Mouse (Mus musculus) thymus, adult 18-20 months (tissue): ENCODE results near the gene 2610008E11Rik.
A peak's percentile ranks its signal among the peaks of the same experiment; 100 is the strongest.
"Not testable (repeated sequence)": the region's sequence is repeated elsewhere in the genome, so short reads cannot be mapped to it uniquely, and the experiment has no call there.

Experiments
- DNase-seq, 2 experiments: peaks; one replicate each; pipeline ENCODE4 v3.0.0; 2022; ENCODE audit warnings: mixed read lengths in 2 of 2

Gene 2610008E11Rik

DNA sequence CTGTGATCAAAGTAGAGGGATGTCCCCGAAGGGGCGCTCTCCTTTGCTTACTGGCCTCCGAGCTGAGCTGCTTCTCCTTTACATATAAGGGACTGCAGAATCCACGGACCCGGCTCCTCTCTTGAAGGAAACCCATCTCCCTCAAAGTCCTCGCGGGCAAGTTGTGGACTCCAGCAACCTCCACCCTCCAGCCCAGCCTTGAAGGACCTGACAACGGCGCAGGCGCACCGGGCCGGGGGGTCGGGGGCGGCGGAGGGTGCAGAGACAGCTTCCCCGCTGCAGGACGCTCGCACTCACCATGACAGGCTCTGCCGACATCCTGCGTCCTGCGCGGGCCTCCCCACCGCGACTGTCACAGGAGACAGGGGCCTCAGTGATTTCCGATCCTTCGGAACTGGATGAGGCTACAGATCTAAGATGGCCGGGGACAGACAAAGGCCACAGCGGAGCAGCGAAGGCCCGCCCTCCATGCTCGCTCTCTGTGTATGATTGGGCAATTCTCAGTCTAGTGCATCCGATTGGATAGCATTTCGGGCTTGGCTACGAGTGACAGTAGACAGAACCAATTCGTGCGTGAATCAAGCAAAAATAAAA lies at the start of gene 2610008E11Rik:
Gene 2610008E11Rik (minus strand): TSS at position 440 of the 594 bp plus-strand sequence.
- DNase-seq = peak; percentile 82 to 90

DNA sequence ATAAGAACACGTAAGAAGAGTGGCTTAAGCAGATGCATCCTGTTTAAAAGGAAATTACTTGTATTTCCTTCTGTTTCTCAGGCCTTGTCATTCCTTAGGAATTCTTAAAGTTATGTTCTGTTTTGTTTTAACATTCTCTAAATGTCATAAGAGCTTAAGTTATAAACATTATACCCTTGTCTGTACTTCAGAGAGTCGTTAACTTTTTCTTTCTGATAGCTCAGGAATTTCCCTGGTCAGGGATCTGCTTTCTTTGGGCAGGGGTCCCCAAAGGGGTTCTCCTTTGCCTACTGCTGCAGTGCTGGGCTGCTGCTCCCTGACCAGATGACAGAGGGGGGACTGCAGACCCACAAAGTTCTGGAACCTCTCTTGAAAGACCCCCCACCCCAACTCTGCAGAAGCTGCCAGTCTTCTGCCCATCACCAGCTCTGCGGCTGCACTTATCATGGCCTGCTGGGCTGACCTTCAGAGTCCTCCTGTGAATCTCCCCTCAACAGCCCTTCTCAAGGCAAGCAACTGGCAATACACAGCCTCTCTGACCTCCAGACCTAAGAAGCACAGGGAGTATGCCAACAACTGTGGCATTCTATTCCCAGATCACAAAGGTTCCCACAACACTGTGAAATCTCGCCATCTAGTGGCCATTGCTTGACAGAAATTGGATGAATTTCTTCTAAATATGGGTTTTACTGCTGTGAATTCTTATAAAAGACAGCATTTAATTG lies 18.9 kb upstream of the 2610008E11Rik start:
- DNase-seq = no peak

GRCm38 (mm10) chr10:79115085-79115484 lies 17.7 kb upstream of the 2610008E11Rik start:
- DNase-seq = no peak

DNA sequence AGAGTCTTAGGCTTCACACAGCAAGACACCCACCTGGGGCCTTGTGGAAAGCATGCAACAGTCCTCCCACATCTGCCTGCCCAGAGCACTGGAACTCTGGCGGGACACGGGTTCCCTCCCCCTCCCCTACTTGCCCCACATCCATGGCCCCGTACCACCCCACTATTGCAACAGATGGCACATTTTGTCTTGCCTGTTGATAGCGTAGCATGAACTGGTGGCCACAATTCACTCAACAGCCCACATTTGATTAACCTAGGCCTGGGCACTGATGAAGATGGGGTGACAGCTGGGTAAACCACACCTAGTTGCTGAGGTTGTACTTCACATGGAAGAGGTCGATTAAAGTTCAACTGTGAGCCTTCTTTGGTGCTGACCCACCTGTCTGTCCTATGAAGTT lies 13.1 kb upstream of the 2610008E11Rik start:
- no peak for DNase-seq

GRCm38 (mm10) chr10:79109156-79109555 lies 11.8 kb upstream of the 2610008E11Rik start:
- no peak for DNase-seq

DNA sequence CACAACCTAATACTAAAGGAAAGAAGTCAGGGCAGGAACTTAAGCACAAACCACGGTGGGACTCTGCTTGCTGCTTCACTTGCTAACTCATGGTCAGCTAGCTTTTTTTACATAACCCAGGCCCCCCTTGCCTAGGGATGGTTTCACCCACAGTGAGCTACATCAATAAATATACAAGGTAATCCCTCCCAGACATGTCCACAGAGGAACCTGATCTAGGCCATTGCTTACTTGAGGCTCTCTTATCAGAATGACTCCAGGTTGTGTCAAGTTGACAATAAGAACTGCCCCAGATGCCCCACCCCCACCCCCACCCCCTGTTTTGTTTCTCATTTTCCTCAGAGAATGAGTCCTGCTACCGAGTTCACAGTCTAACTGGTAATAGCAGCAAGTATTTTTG lies 10.1 kb upstream of the 2610008E11Rik start:
- no peak for DNase-seq

DNA sequence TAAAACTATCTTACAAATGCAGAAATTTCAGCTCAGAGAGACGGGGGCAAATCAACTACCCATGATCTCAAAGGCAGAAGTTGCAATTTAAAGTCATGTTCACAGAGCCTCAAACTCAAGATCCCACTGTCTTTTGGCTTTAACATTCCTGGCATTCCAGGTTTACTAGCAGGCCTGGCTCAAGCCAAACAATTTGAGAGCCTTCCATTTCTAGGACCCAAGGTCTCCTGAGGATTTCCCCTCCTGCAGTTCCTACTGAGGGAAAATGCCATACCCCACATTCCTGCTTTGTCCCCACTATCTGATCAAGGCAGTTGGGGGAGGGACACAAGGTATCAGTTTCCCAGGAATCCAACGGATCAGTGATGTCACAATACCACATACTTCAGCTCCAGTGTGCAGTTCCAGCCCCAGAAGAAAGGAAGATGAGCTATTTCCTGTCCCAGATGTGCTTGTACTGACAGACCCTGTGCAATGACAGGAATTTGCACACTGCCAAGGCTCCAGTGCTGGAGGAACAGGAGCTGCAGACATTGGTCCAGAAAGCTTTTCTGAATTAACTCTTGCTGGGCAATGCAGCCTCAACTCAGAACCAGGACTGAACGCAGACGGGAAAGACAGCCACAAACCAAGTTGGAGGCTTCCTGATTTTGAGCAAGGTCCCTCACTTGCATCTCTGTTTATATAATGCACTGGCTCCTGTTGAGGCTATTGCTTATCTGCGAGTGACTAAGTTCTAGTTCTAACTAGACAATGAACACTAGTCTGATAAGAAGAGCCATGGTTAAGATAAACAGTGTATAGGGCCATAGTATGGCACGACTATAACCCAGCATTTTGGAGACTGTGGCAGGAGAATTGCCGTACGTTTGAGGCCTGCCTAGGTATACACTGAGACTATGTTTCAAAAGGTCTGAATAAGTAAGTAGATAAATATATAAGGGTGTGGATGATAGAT lies 9.2 kb upstream of the 2610008E11Rik start:
- DNase-seq = no peak

GRCm38 (mm10) chr10:79096706-79097105 lies 694 bp downstream of the 2610008E11Rik start:
- DNase-seq = no peak

DNA sequence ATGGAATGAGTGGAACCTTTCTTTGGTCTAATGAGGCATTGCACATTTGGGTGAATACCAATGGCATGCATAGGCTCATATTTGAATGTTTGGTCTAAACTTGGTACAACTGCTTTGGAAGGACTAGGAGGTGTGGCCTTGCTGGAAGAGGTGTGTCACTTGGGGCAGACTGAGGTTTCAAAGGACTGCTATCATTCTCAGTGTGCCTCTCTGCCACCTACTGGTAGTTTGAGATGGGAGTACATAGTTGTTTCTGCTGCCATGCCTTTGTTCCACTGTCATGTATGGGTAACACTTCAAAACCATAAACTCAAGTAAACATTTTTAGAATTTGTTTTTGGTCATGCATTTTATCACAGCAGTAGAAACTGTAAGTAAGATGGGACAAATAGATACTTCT lies 5.7 kb downstream of the 2610008E11Rik start:
- DNase-seq = no peak

GRCm38 (mm10) chr10:79089000-79089399 lies 8.4 kb downstream of the 2610008E11Rik start:
- no peak for DNase-seq

GRCm38 (mm10) chr10:79086577-79086976 lies 10.8 kb downstream of the 2610008E11Rik start:
- DNase-seq = no peak

- not testable (repeated sequence) for DNase-seq
Measured at GRCm38 (mm10) chr10:79057370-79057769, 40.0 kb downstream of the 2610008E11Rik start.

- not testable (repeated sequence) for DNase-seq
Measured at GRCm38 (mm10) chr10:79042457-79042856, 54.9 kb downstream of the 2610008E11Rik start.

- no peak for DNase-seq
Measured at GRCm38 (mm10) chr10:79028441-79028840, 69.0 kb downstream of the 2610008E11Rik start, which contains the start of gene Olfr57. TSS of gene Olfr57 (plus strand) at chr10:79028741.
